Mouse (Mus musculus) CH12.LX (cell line): ENCODE results near the gene Ppm1b. TPM values are rescaled to one million over a fixed set of nuclear protein-coding genes. Genes with fewer than 3 reads are reported as not detected.
A peak's percentile ranks its signal among the peaks of the same experiment; 100 is the strongest.

Experiments
- DNase-seq: peaks from one replicate; pipeline ENCODE4 v3.0.0-alpha.2; 2013; ENCODE audit errors: extremely low read depth
- H3K27ac ChIP-seq: 2 replicates; pipeline ENCODE4 v1.5.1; 2012; ENCODE audit warnings: low read depth, mild to moderate bottlenecking, control low read depth, moderate library complexity; ENCODE audit not compliant: insufficient read depth
- H3K27me3 ChIP-seq: replicated peaks from 2 replicates; pipeline ENCODE3; 2012; ENCODE audit warnings: inconsistent platforms
- H3K36me3 ChIP-seq, 2 experiments: replicated peaks in 1 of 2; 2 replicates each; pipeline versions ENCODE3 to v1.6.1; 2012; ENCODE audit warnings: inconsistent platforms in 1 of 2, low read length in 1 of 2, mild to moderate bottlenecking in 1 of 2, mixed read lengths in 1 of 2, moderate library complexity in 1 of 2; ENCODE audit not compliant: control insufficient read depth in 1 of 2, insufficient read depth in 1 of 2
- H3K4me1 ChIP-seq, 2 experiments: 2 replicates each; pipeline ENCODE4 v1.6.1; 2012; ENCODE audit warnings: inconsistent platforms in 1 of 2, moderate library complexity in 1 of 2; ENCODE audit not compliant: insufficient read depth in 2 of 2, control insufficient read depth in 1 of 2
- H3K4me2 ChIP-seq: 2 replicates; pipeline ENCODE4 v1.6.1; 2012; ENCODE audit warnings: low read depth, mild to moderate bottlenecking, control low read depth; ENCODE audit not compliant: poor library complexity, insufficient read depth, severe bottlenecking
- H3K4me3 ChIP-seq, 3 experiments: fragments of 150-350 bp in 1 of 3; sonication (generic) in 1 of 3; replicated peaks in 1 of 3; 2 replicates each; pipeline versions ENCODE3 to v1.5.1; 2011 to 2012; ENCODE audit warnings: low read depth in 2 of 3, low read length in 2 of 3, mild to moderate bottlenecking in 2 of 3, moderate library complexity in 2 of 3, control low read depth in 1 of 3, improper control_type of control experiment in 1 of 3, inconsistent platforms in 1 of 3, mixed read lengths in 1 of 3; ENCODE audit not compliant: poor library complexity in 1 of 3
- H3K79me2 ChIP-seq: replicated peaks from 2 replicates; pipeline ENCODE4 v1.6.1; 2012; ENCODE audit warnings: mild to moderate bottlenecking, moderate library complexity; ENCODE audit not compliant: control insufficient read depth, poor library complexity, insufficient read depth, severe bottlenecking; ENCODE audit errors: extremely low read depth
- H3K9ac ChIP-seq: 2 replicates; pipeline ENCODE4 v1.6.1; 2012; ENCODE audit warnings: low read depth, mild to moderate bottlenecking, control low read depth, moderate library complexity; ENCODE audit not compliant: insufficient read depth
- H3K9me3 ChIP-seq: replicated peaks from 2 replicates; pipeline ENCODE3; 2012; ENCODE audit warnings: low read length, inconsistent platforms, mixed read lengths
- CTCF ChIP-seq, 2 experiments: IDR thresholded peaks in 1 of 2; conservative IDR thresholded peaks in 1 of 2; 2 replicates each; pipeline ENCODE4 v1.5.1; 2011 to 2012; ENCODE audit warnings: low read depth in 2 of 2, low read length in 2 of 2, improper control_type of control experiment in 1 of 2, inconsistent platforms in 1 of 2, mild to moderate bottlenecking in 1 of 2, moderate library complexity in 1 of 2
- E2F4 ChIP-seq: IDR thresholded peaks from 2 replicates; pipeline ENCODE4 v1.6.1; 2011; ENCODE audit warnings: low read depth, low read length, improper control_type of control experiment; ENCODE audit not compliant: insufficient replicate concordance
- ELF1 ChIP-seq: IDR thresholded peaks from 2 replicates; pipeline ENCODE4 v1.6.1; 2014; ENCODE audit warnings: low read depth, mild to moderate bottlenecking, inconsistent platforms, low read length, improper control_type of control experiment
- JUN ChIP-seq: IDR thresholded peaks from 2 replicates; pipeline ENCODE4 v1.6.1; 2011; ENCODE audit warnings: low read depth, mild to moderate bottlenecking, low read length, improper control_type of control experiment, moderate library complexity; ENCODE audit not compliant: insufficient read depth
- JUND ChIP-seq: conservative IDR thresholded peaks from 2 replicates; pipeline ENCODE4 v1.6.1; 2011; ENCODE audit warnings: low read depth, low read length, improper control_type of control experiment
- KAT2A ChIP-seq: IDR thresholded peaks from 2 replicates; pipeline ENCODE4 v1.6.1; 2012; ENCODE audit warnings: low read length, improper control_type of control experiment, inconsistent platforms; ENCODE audit not compliant: insufficient replicate concordance
- MAFK ChIP-seq: IDR thresholded peaks from 2 replicates; pipeline ENCODE4 v1.6.1; 2011; ENCODE audit warnings: low read length, improper control_type of control experiment; ENCODE audit not compliant: insufficient replicate concordance
- MAX ChIP-seq: IDR thresholded peaks from 2 replicates; pipeline ENCODE4 v1.6.1; 2011; ENCODE audit warnings: low read length, improper control_type of control experiment
- MAZ ChIP-seq: IDR thresholded peaks from 2 replicates; pipeline ENCODE4 v1.6.1; 2012; ENCODE audit warnings: low read depth, mild to moderate bottlenecking, inconsistent platforms, low read length, improper control_type of control experiment, moderate library complexity
- MEF2A ChIP-seq: IDR thresholded peaks from 2 replicates; pipeline ENCODE4 v1.6.1; 2014; ENCODE audit warnings: low read depth, mild to moderate bottlenecking, inconsistent platforms, low read length, improper control_type of control experiment, borderline replicate concordance
- POLR2A ChIP-seq: IDR thresholded peaks from 2 replicates; pipeline ENCODE4 v1.6.1; 2011; ENCODE audit warnings: low read depth, mild to moderate bottlenecking, improper control_type of control experiment, low read length
- POLR2AphosphoS2 ChIP-seq: IDR thresholded peaks from 2 replicates; pipeline ENCODE4 v1.6.1; 2011; ENCODE audit warnings: low read depth, low read length, improper control_type of control experiment
- RAD21 ChIP-seq: IDR thresholded peaks from 2 replicates; pipeline ENCODE4 v1.6.1; 2011; ENCODE audit warnings: low read depth, mild to moderate bottlenecking, low read length, improper control_type of control experiment, moderate library complexity
- RCOR1 ChIP-seq: conservative IDR thresholded peaks from 2 replicates; pipeline ENCODE4 v1.6.1; 2012; ENCODE audit warnings: low read depth, mild to moderate bottlenecking, inconsistent platforms, low read length, improper control_type of control experiment
- SMC3 ChIP-seq: IDR thresholded peaks from 2 replicates; pipeline ENCODE4 v1.6.1; 2011; ENCODE audit warnings: low read depth, low read length, improper control_type of control experiment
- USF2 ChIP-seq: conservative IDR thresholded peaks from 2 replicates; pipeline ENCODE4 v1.6.1; 2011; ENCODE audit warnings: low read depth, low read length, improper control_type of control experiment
- ZMIZ1 ChIP-seq: IDR thresholded peaks from 2 replicates; pipeline ENCODE4 v1.6.1; 2012; ENCODE audit warnings: low read depth, mild to moderate bottlenecking, inconsistent platforms, low read length, improper control_type of control experiment
- dilution Hi-C: fragments of 300-500 bp; cut with MboI; formaldehyde crosslinking; loops from 2 replicates; pipeline ENCODE4 v1.14.3; 2020; ENCODE audit warnings: low sequenced_read_pairs; ENCODE audit not compliant: extremely low pct_unique_long_range_greater_than_20kb, extremely low pct_ligation_motif_present
- in situ Hi-C: fragments of 300-500 bp; cut with MboI; formaldehyde crosslinking; loops from 3 replicates; pipeline ENCODE4 v1.14.3; 2019; ENCODE audit warnings: low sequenced_read_pairs, low pct_ligation_motif_present, low pct_unique_long_range_greater_than_20kb, mixed read lengths
- polyA plus RNA-seq: library from polyadenylated mRNA; unstranded; fragments of >175 nt; gene quantifications from 2 replicates; pipeline ENCODE4 v1.2.1, GENCODE M21; 2012; ENCODE audit warnings: low read depth; ENCODE audit not compliant: insufficient read length
- total RNA-seq, 2 experiments: library from RNA; depleted of rRNA; stranded (reverse); fragments of 300-350 nt in 1 of 2; fragments of >200 nt in 1 of 2; gene quantifications; 2 replicates each; pipeline ENCODE4 v1.2.3; 2012 to 2014

Gene Ppm1b
- total and polyA plus RNA-seq, 3 experiments: 37.7 to 49.6 (median 39.5) TPM

- Histone ChIP-seq H3K9ac (peak overlapping the region; percentile 89; the same call in 1 of the 2 replicates), H3K79me2 (peaks cover 43% of the 10 kb centered on the region), H3K27ac (no peak overlapping the region), H3K36me3 (peaks cover 0 to 7% of the 10 kb centered on the region in 2 experiments), H3K4me3 (peak overlapping the region; percentile 74 to 97 (median 93)), H3K9me3 (no peaks in the 10 kb centered on the region), H3K4me2 (peak overlapping the region; percentile 81), H3K27me3 (no peaks in the 10 kb centered on the region), H3K4me1 (peaks cover 5 to 36% of the 10 kb centered on the region in 2 experiments; a peak in 3 of 4 replicates)
- dilution Hi-C loops: no loop called here
- TF ChIP-seq MAFK (no peak), POLR2AphosphoS2 (no peak), ELF1 (no peak), KAT2A (no peak), SMC3 (no peak), POLR2A (no peak), MEF2A (no peak), JUND (no peak), USF2 (no peak), JUN (no peak), ZMIZ1 (no peak), MAX (no peak), RAD21 (no peak), MAZ (no peak)
- in situ Hi-C loops: no loop called here
- no peak for DNase-seq
Measured at GRCm38 (mm10) chr17:84958986-84959664, 2.6 kb downstream of the Ppm1b start.

- Histone ChIP-seq H3K4me1 (peaks cover 5 to 36% of the 10 kb centered on the region in 2 experiments; a peak in 3 of 4 replicates), H3K4me2 (peak overlapping the region; percentile 81), H3K9ac (no peak overlapping the region; the same call in 1 of the 2 replicates), H3K9me3 (no peaks in the 10 kb centered on the region), H3K4me3 (peak overlapping the region in 2 of 3 experiments; percentile 74 to 93), H3K27me3 (no peaks in the 10 kb centered on the region), H3K79me2 (peaks cover 46% of the 10 kb centered on the region), H3K36me3 (peaks cover 0 to 7% of the 10 kb centered on the region in 2 experiments), H3K27ac (no peak overlapping the region)
- DNase-seq: no peak
- dilution Hi-C loops: no loop called here
- TF ChIP-seq E2F4 (no peak), JUN (no peak), RCOR1 (no peak), CTCF (conservative IDR thresholded peaks at IDR 0.05 in 1 of 2, IDR thresholded peaks at IDR 0.05 in 1 of 2; ENCODE audit: low read depth in 2 of 2, low read length in 2 of 2) (no peak)
- in situ Hi-C loops: no loop called here
Measured at GRCm38 (mm10) chr17:84959665-84960020, 3.1 kb downstream of the Ppm1b start.
